In the genomic region with DNA sequence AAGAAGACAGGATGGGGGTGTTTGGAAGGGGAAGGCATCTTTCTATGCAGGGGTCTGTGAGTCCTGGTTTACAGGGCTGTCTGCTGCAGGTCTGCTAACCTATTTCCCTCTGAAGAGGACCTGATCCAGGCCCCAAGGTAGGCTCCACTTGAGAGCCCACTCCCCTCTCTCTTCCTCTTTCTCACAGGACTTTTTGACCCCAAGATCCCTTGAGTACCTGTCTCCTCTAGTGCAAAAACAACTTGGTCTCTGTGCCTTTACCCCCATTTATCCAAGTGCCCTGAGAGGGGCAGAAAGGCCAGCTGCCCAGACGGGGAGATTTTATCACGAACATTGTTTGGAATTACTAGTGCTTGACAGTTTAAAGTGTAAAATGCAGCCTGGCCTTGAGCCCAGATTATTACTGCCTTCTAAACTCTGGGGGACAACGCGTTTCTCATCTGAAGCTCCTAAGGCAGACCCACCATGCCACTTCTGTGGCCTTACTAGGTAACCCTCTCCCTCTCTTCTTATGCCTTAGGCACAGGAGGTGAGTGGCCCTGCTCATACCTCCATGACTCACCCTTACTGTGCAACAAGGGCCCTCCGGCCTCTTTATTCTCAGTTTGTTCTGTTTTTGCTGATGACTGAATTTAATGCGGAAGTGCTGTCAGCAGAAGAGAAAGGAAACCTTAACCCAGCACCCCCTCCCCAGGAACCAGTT, we compare ENCODE assay signal across 7 mouse cellular contexts.
A peak's percentile ranks its signal among the peaks of the same experiment; 100 is the strongest.
DNase-seq lines count a peak whose midpoint lies in the region; ATAC-seq and TF ChIP-seq lines count a peak whose summit lies in the region.

No protein-coding gene starts in this region.

- H3K27me3 ChIP-seq in embryonic facial prominence, embryonic 12.5 days, result no peaks in the 10 kb centered on the region
- no peaks in the 10 kb centered on the region for H3K27me3 ChIP-seq in intestine, embryonic 15.5 days (replicated peaks)

- no peaks in the 10 kb centered on the region for H3K9me3 ChIP-seq in embryonic facial prominence, embryonic 12.5 days
- no peaks in the 10 kb centered on the region for H3K9me3 ChIP-seq in intestine, embryonic 15.5 days

- TF ChIP-seq POLR2A in lung, adult 2 months (IDR thresholded peaks at IDR 0.05; ENCODE audit: borderline replicate concordance, extremely low read depth, low read depth, low read length), result 0 out of 2 replicates have a peak, but pooled peaks have one; percentile 8
- TF ChIP-seq POLR2A in olfactory bulb, adult 2 months (IDR thresholded peaks at IDR 0.05; ENCODE audit: insufficient read depth, low read depth, low read length), result no peak

- H3K4me1 ChIP-seq in embryonic facial prominence, embryonic 12.5 days, result peaks cover 61% of the 10 kb centered on the region
- peaks cover 62% of the 10 kb centered on the region for H3K4me1 ChIP-seq in intestine, embryonic 15.5 days (replicated peaks)
- peaks cover 45% of the 10 kb centered on the region for H3K4me1 ChIP-seq in lung, adult 2 months (ENCODE audit: control insufficient read depth, insufficient read depth, low read length)
- peaks cover 32% of the 10 kb centered on the region for H3K4me1 ChIP-seq in olfactory bulb, adult 2 months (ENCODE audit: control insufficient read depth, insufficient read depth, low read length)

- no peaks in the 10 kb centered on the region for H3K36me3 ChIP-seq in embryonic facial prominence, embryonic 12.5 days
- no peaks in the 10 kb centered on the region for H3K36me3 ChIP-seq in intestine, embryonic 15.5 days

- H3K27ac ChIP-seq in embryonic facial prominence, embryonic 12.5 days, result peak overlapping the region; percentile 100
- H3K27ac ChIP-seq in intestine, embryonic 15.5 days, result peak overlapping the region; percentile 100
- H3K27ac ChIP-seq in olfactory bulb, adult 2 months (ENCODE audit: insufficient read depth, low read depth, low read length), result 0 out of 2 replicates have a peak overlapping the region, but pooled peaks have one; percentile 93

- 45% methylated on average over 6 of the region's 6 CpGs for WGBS in embryonic facial prominence, embryonic 12.5 days
- 11% methylated on average over 6 of the region's 6 CpGs for WGBS in intestine, embryonic 15.5 days
- 14% methylated on average over 6 of the region's 6 CpGs for WGBS in lung, adult 2 months
- WGBS in olfactory bulb, adult 2 months, result 52% methylated on average over 6 of the region's 6 CpGs

- no peak overlapping the region for H3K9ac ChIP-seq in embryonic facial prominence, embryonic 12.5 days
- H3K9ac ChIP-seq in intestine, embryonic 15.5 days, result peak overlapping the region; percentile 14

- TF ChIP-seq CTCF in lung, adult 2 months (IDR thresholded peaks at IDR 0.05; ENCODE audit: insufficient read depth, low read length), result no peak
- no peak for TF ChIP-seq CTCF in olfactory bulb, adult 2 months (IDR thresholded peaks at IDR 0.05; ENCODE audit: insufficient read depth, low read depth, low read length)

- DNase-seq in NIH3T3 (ENCODE audit: low read depth), result peak; percentile 60
- DNase-seq in lung, adult 2 months, result peak; percentile 59
- DNase-seq in cerebellum, postnatal 36 days, result no peak
- no peak for DNase-seq in embryo, embryonic 11 days

- ATAC-seq in embryonic facial prominence, embryonic 12.5 days (ENCODE audit: insufficient number of reproducible peaks, insufficient read depth, low FRiP score, low TSS enrichment), result no peak
- no peak for ATAC-seq in intestine, embryonic 15.5 days

- H3K4me2 ChIP-seq in embryonic facial prominence, embryonic 12.5 days (replicated peaks), result no peak overlapping the region
- H3K4me2 ChIP-seq in intestine, embryonic 15.5 days (replicated peaks), result no peak overlapping the region

- H3K4me3 ChIP-seq in embryonic facial prominence, embryonic 12.5 days, result no peak overlapping the region
- no peak overlapping the region for H3K4me3 ChIP-seq in intestine, embryonic 15.5 days (replicated peaks)
- no peak overlapping the region for H3K4me3 ChIP-seq in lung, adult 2 months (replicated peaks; ENCODE audit: extremely low read depth, low read depth, low read length)
- H3K4me3 ChIP-seq in olfactory bulb, adult 2 months (ENCODE audit: insufficient read depth, low read depth, low read length), result no peak overlapping the region

Comparison
In these comparisons a context has a peak if more than half of its experiments do, and no peak if none do; other contexts are left out.
1. DNase-seq: peak in NIH3T3 (single experiment) and lung, adult 2 months (single experiment); none in cerebellum, postnatal 36 days (0 of 2) and embryo, embryonic 11 days (single experiment).
2. Peak in every context shown above with its lines, with median percentiles within 50 percentile points of each other: H3K27ac ChIP-seq.